Mouse (Mus musculus) heart, adult 2 months (tissue): ENCODE measurements around the gene Slc44a3.

ENCODE experiments used
- CTCF ChIP-seq: fragments of 200-600 bp; IDR thresholded peaks from 2 replicates; pipeline ENCODE4 v1.8.1; 2022; ENCODE audit warnings: antibody characterized with exemption, mild to moderate bottlenecking, moderate library complexity
- EP300 ChIP-seq: fragments of 200-500 bp; IDR thresholded peaks from 2 replicates; pipeline ENCODE4 v1.6.1; 2011; ENCODE audit warnings: low read depth, low read length, control low read depth; ENCODE audit not compliant: insufficient read depth

- TF ChIP-seq CTCF (no peak), EP300 (no peak)
These were observed 71.6 kb downstream of the Slc44a3 start for GRCm38 (mm10) chr3:121460473-121461193.
